ENCODE assay signal across 8 mouse cellular contexts in the genomic region with DNA sequence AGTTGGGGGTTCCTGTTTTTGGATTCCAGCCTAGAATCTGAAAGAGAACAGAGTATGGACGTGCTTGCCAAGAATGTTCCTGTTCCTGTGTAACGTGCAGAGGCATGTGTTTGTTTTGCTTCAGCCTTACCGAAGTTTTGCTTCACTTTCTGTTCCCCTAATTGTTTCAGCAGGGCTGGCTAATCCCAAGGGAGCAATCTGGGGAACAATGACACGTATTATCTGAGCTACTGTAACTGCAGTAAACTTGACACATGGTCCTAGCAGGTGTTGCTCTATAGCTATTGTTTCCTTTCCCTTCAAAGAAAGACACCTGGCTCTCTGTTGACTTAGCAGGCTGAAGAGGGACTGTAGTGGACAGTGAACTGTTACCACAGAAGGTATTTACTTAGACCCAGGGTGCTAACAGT. TPM values are rescaled to one million over a fixed set of nuclear protein-coding genes. Genes with fewer than 3 reads are reported as not detected.
DNase-seq lines count a peak whose midpoint lies in the region.

No protein-coding gene starts in this region.

- intact Hi-C loops in left cerebral cortex, postnatal 25 days (cut with DNase I): no loop called here

- peak; percentile 29 for DNase-seq in gastrocnemius, adult 18-20 months (ENCODE audit: low spot score)
- no peak for DNase-seq in gastrocnemius, postnatal 10 days
- DNase-seq in B cell, adult 2 months: peak; percentile 51 to 61
- peak; percentile 68 to 86 for DNase-seq in heart, adult 9 months (ENCODE audit: low spot score in 2 of 2)
- peak; percentile 29 to 41 for DNase-seq in kidney, postnatal 36 days
- no peak for DNase-seq in right cerebral cortex, postnatal 4 days
- no peak for DNase-seq in frontal cortex, postnatal 14 days (ENCODE audit: low spot score in 2 of 2)
- no peak for DNase-seq in left cerebral cortex, postnatal 25 days (ENCODE audit: low spot score in 2 of 2)

RNA-seq across cellular contexts. Expression of gene Fam13a, which starts 25.3 kb away (rescaled TPM):
- 1 to 10 TPM; 9.6 to 9.8 TPM for total RNA-seq in gastrocnemius, adult 18-20 months (2021)
- 1 to 10 TPM; 9.7 to 9.9 TPM for total RNA-seq in gastrocnemius, postnatal 10 days (2021)
- 10 to 100 TPM; 12.0 to 12.1 TPM for total RNA-seq in left cerebral cortex, postnatal 25 days (2021)

Comparison
In these comparisons a context has a peak if more than half of its experiments do, and no peak if none do; other contexts are left out.
1. DNase-seq: peak in gastrocnemius, adult 18-20 months (single experiment), B cell, adult 2 months (2 of 2), heart, adult 9 months (2 of 2) and kidney, postnatal 36 days (2 of 2); none in gastrocnemius, postnatal 10 days (single experiment), right cerebral cortex, postnatal 4 days (single experiment), frontal cortex, postnatal 14 days (0 of 2) and left cerebral cortex, postnatal 25 days (0 of 2).